Mouse (Mus musculus) liver, embryonic 13.5 days (tissue): ENCODE results near the gene Fbxl2. TPM values are rescaled to one million over a fixed set of nuclear protein-coding genes. Genes with fewer than 3 reads are reported as not detected.

Source experiments
- ATAC-seq: fragments of 200-750 bp; cut with Nextera tagmentation; 2 replicates; pipeline ENCODE4 v1.8.0; 2017; ENCODE audit warnings: low read depth, mild to moderate bottlenecking, moderate number of reproducible peaks, moderate library complexity
- DNase-seq: peaks from one replicate; pipeline ENCODE4 v3.0.0; 2022
- H3K27ac ChIP-seq: fragments of 300-500 bp; sonication (generic); 2 replicates; pipeline ENCODE4 v1.5.1; 2015; ENCODE audit warnings: moderate library complexity, mild to moderate bottlenecking, inconsistent platforms
- H3K27me3 ChIP-seq: fragments of 300-500 bp; sonication (generic); 2 replicates; pipeline ENCODE4 v1.6.1; 2015; ENCODE audit warnings: mild to moderate bottlenecking, inconsistent platforms
- H3K36me3 ChIP-seq: fragments of 300-500 bp; sonication (generic); 2 replicates; pipeline ENCODE4 v1.6.1; 2015; ENCODE audit warnings: mild to moderate bottlenecking, inconsistent platforms
- H3K4me1 ChIP-seq: fragments of 300-500 bp; sonication (generic); replicated peaks from 2 replicates; pipeline ENCODE4 v1.6.1; 2015; ENCODE audit warnings: inconsistent platforms
- H3K4me2 ChIP-seq: fragments of 300-500 bp; sonication (generic); 2 replicates; pipeline ENCODE4 v1.6.1; 2015; ENCODE audit warnings: inconsistent platforms, mild to moderate bottlenecking, moderate library complexity
- H3K4me3 ChIP-seq: fragments of 300-500 bp; sonication (generic); replicated peaks from 2 replicates; pipeline ENCODE4 v1.5.1; 2015; ENCODE audit warnings: mild to moderate bottlenecking, inconsistent platforms
- H3K9ac ChIP-seq: fragments of 300-500 bp; sonication (generic); 2 replicates; pipeline ENCODE4 v1.6.1; 2015; ENCODE audit warnings: mild to moderate bottlenecking, inconsistent platforms
- H3K9me3 ChIP-seq: fragments of 300-500 bp; sonication (generic); replicated peaks from 2 replicates; pipeline ENCODE4 v1.6.1; 2016; ENCODE audit warnings: inconsistent platforms
- WGBS: fragments of 180-500 bp; shearing (Covaris S2); methylation state at CpG from one replicate; pipeline ENCODE4 v1.1.7; 2015; ENCODE audit not compliant: insufficient replicate concordance; 5-methylcytosine and 5-hydroxymethylcytosine counted together
- polyA plus RNA-seq: library from polyadenylated mRNA; unstranded; fragments of >200 nt; fragmentation: Nextera tagmentation; extraction: Ambion mirVana; gene quantifications from 2 replicates; pipeline ENCODE4 v1.2.1, GENCODE M21; 2015

Fbxl2 gene
- polyA plus RNA-seq, 1 experiment from 2014 or later, result 0.80 TPM

- no peak overlapping the region for H3K4me2 ChIP-seq
- H3K4me3 ChIP-seq, result no peak overlapping the region
- no peak overlapping the region for H3K9ac ChIP-seq
- peaks cover 20% of the 10 kb centered on the region for H3K27me3 ChIP-seq
- no peaks in the 10 kb centered on the region for H3K36me3 ChIP-seq
- H3K27ac ChIP-seq, result no peak overlapping the region
- no peaks in the 10 kb centered on the region for H3K4me1 ChIP-seq
- no peaks in the 10 kb centered on the region for H3K9me3 ChIP-seq
- WGBS, result 64% methylated on average over 4 of the region's 4 CpGs
- ATAC-seq, result no peak
- no peak for DNase-seq
Observed at GRCm38 (mm10) chr9:114052031-114052430, 6.0 kb upstream of the Fbxl2 start.

DNA sequence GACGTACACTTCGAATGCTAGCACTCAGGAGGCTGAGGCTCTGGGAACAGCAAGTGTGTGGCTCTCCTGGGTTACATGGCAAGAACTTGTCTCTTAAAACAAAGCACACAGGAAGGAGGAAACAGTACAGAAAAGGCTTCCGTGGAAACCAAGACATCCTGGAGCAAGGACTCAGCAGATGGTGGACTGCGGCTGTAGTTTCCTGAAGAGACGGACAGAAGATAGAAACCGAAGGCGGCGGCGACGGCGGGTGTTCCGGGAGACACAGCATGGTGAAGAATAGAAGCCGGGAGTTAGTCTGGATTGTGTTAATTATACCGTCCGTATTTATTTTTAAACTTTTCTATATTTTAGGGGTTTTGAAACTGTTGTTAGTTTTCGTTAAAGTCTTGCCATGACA lies 4.8 kb upstream of the Fbxl2 start:
- Histone ChIP-seq H3K4me1 (no peaks in the 10 kb centered on the region), H3K4me2 (no peak overlapping the region)
- 75% methylated on average over 16 of the region's 16 CpGs for WGBS

GRCm38 (mm10) chr9:114050106-114050505 lies 4.1 kb upstream of the Fbxl2 start:
- DNase-seq (no peak), ATAC-seq (no peak)
- no peak overlapping the region for H3K9ac ChIP-seq
- H3K9me3 ChIP-seq, result no peaks in the 10 kb centered on the region
- WGBS, result 67% methylated on average over 7 of the region's 7 CpGs
- peaks cover under 1% of the 10 kb centered on the region for H3K27me3 ChIP-seq
- H3K4me3 ChIP-seq, result no peak overlapping the region
- no peaks in the 10 kb centered on the region for H3K4me1 ChIP-seq
- no peak overlapping the region for H3K4me2 ChIP-seq
- no peak overlapping the region for H3K27ac ChIP-seq
- no peaks in the 10 kb centered on the region for H3K36me3 ChIP-seq

More for the DNA sequence above, 4.8 kb upstream of the Fbxl2 start:
- ATAC-seq, result no peak
- Histone ChIP-seq H3K4me3 (no peak overlapping the region), H3K36me3 (no peaks in the 10 kb centered on the region), H3K9me3 (no peaks in the 10 kb centered on the region), H3K27ac (no peak overlapping the region), H3K9ac (no peak overlapping the region), H3K27me3 (peaks cover 8% of the 10 kb centered on the region)
- no peak for DNase-seq

GRCm38 (mm10) chr9:114046676-114047075 lies 685 bp upstream of the Fbxl2 start:
- Histone ChIP-seq H3K4me2 (no peak overlapping the region), H3K4me3 (no peak overlapping the region), H3K27me3 (no peaks in the 10 kb centered on the region), H3K9ac (no peak overlapping the region), H3K27ac (no peak overlapping the region), H3K9me3 (no peaks in the 10 kb centered on the region), H3K36me3 (no peaks in the 10 kb centered on the region), H3K4me1 (no peaks in the 10 kb centered on the region)
- WGBS, result 67% methylated on average over 7 of the region's 7 CpGs
- ATAC-seq (no peak), DNase-seq (no peak)

DNA sequence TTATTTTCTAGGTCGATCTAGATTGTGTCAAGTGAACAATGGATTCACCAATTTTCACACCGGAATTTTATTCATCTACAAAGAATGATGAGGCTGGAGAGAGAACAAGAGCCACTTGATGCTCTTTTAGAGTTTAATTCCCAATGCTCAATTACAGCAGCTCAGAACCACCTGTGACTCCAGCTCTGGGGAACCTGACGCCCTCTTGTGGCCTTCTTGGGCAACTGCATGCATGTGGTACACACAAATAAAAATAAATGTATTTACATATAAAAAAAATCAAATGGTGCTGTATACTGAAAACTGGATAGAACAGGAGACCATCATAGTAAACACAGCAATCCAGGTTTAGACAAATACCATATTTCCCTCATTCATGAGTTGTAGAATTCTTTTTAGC lies 1.5 kb downstream of the Fbxl2 start:
- H3K9me3 ChIP-seq, result no peaks in the 10 kb centered on the region
- DNase-seq (no peak), ATAC-seq (no peak)
- H3K4me2 ChIP-seq, result no peak overlapping the region
- H3K36me3 ChIP-seq, result no peaks in the 10 kb centered on the region
- H3K9ac ChIP-seq, result no peak overlapping the region
- WGBS, result 43% methylated on average over 3 of the region's 3 CpGs
- no peaks in the 10 kb centered on the region for H3K4me1 ChIP-seq
- no peak overlapping the region for H3K4me3 ChIP-seq
- H3K27ac ChIP-seq, result no peak overlapping the region
- no peaks in the 10 kb centered on the region for H3K27me3 ChIP-seq

DNA sequence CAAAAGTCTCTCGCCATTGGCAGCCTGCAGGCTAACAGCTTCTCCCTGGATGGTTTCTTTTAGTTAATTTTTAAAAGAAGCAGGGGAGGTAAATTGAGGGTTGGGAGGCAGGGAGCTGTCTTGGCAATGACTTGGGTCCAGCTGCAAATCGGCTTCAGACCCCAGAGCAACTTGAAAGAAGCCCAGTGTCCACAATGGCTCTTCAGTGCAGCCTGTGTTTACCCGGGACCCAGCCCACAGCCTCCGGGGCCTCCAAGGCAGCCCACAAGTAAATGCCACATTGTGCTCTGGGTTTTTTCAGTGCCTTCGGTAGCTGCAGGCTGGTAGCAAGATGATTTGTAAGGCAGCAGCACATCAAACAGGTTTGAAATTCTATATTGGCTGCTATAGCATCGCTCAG lies 3.5 kb downstream of the Fbxl2 start:
- DNase-seq, result no peak
- Histone ChIP-seq H3K27ac (no peak overlapping the region), H3K4me1 (no peaks in the 10 kb centered on the region), H3K9ac (no peak overlapping the region), H3K27me3 (no peaks in the 10 kb centered on the region), H3K4me2 (no peak overlapping the region), H3K4me3 (no peak overlapping the region), H3K9me3 (no peaks in the 10 kb centered on the region), H3K36me3 (no peaks in the 10 kb centered on the region)
- WGBS, result 56% methylated on average over 6 of the region's 6 CpGs
- no peak for ATAC-seq

- ATAC-seq, result no peak
- Histone ChIP-seq H3K4me2 (no peak overlapping the region), H3K4me1 (no peaks in the 10 kb centered on the region), H3K4me3 (no peak overlapping the region), H3K27ac (no peak overlapping the region), H3K9me3 (no peaks in the 10 kb centered on the region), H3K27me3 (no peaks in the 10 kb centered on the region), H3K36me3 (no peaks in the 10 kb centered on the region), H3K9ac (no peak overlapping the region)
- WGBS, result 58% methylated on average over 4 of the region's 4 CpGs
- no peak for DNase-seq
Observed at GRCm38 (mm10) chr9:114040945-114041344, 5.0 kb downstream of the Fbxl2 start.

- ATAC-seq (peak; percentile 95), DNase-seq (peak; percentile 82)
- Histone ChIP-seq H3K4me3 (peak overlapping the region; percentile 66), H3K9ac (peak overlapping the region; percentile 56), H3K4me2 (peak overlapping the region; percentile 88), H3K27me3 (peaks cover 37% of the 10 kb centered on the region), H3K36me3 (no peaks in the 10 kb centered on the region), H3K27ac (no peak overlapping the region), H3K4me1 (peaks cover 17% of the 10 kb centered on the region), H3K9me3 (no peaks in the 10 kb centered on the region)
- 1% methylated on average over 52 of the region's 52 CpGs for WGBS
Observed at GRCm38 (mm10) chr9:114026261-114026934, 19.6 kb downstream of the Fbxl2 start.

DNA sequence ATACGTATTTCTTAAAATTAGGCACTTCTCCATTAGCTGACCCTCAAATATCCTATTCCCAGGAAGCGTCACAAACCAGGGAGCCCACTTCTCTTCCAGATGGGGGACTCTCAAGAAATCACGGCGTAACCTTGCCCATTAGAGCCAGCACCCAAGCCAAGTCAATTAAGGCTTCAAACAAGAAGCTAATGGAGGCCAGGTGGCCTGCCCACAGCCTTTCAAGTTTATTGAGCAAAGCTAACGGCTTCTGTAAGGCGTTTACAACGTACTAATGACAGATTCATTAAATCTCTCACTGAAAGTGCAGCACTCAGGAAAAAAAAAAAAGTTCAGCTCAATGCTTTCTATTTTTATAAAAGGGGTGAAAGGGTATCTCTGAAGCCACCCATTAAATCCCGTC lies 20.1 kb downstream of the Fbxl2 start:
- no peaks in the 10 kb centered on the region for H3K36me3 ChIP-seq
- peak overlapping the region; percentile 66 for H3K4me3 ChIP-seq
- H3K4me1 ChIP-seq, result peaks cover 17% of the 10 kb centered on the region
- H3K9ac ChIP-seq, result peak overlapping the region; percentile 56; the same call in 1 of the 2 replicates
- 19% methylated on average over 8 of the region's 8 CpGs for WGBS
- H3K27ac ChIP-seq, result no peak overlapping the region
- peaks cover 37% of the 10 kb centered on the region for H3K27me3 ChIP-seq
- no peaks in the 10 kb centered on the region for H3K9me3 ChIP-seq
- H3K4me2 ChIP-seq, result peak overlapping the region; percentile 88
- DNase-seq (no peak), ATAC-seq (no peak)

DNA sequence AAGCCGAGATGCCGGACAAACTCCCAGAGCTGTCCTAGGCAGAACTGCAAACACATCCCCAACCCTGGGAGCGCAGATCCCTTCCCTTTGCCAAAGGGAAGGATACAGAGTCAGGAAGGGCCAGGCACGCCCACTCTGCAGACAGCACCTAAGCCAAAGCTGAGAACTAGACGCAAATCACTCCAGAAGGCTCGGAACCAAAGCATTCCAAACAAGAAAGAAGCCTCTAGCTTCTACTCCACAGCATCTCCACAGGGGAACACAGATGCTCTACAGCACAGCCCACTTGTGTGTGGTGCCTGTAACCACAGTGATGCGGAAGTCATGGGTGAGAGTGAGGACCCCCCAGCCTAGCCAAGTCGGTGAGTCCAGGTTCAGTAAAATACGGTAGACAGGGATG lies 20.8 kb downstream of the Fbxl2 start:
- no peak overlapping the region for H3K4me2 ChIP-seq
- DNase-seq (no peak), ATAC-seq (no peak)
- H3K4me3 ChIP-seq, result no peak overlapping the region
- H3K36me3 ChIP-seq, result no peaks in the 10 kb centered on the region
- H3K27me3 ChIP-seq, result peaks cover 37% of the 10 kb centered on the region
- no peak overlapping the region for H3K27ac ChIP-seq
- no peak overlapping the region for H3K9ac ChIP-seq
- H3K4me1 ChIP-seq, result peaks cover 17% of the 10 kb centered on the region
- 42% methylated on average over 9 of the region's 9 CpGs for WGBS
- H3K9me3 ChIP-seq, result no peaks in the 10 kb centered on the region

DNA sequence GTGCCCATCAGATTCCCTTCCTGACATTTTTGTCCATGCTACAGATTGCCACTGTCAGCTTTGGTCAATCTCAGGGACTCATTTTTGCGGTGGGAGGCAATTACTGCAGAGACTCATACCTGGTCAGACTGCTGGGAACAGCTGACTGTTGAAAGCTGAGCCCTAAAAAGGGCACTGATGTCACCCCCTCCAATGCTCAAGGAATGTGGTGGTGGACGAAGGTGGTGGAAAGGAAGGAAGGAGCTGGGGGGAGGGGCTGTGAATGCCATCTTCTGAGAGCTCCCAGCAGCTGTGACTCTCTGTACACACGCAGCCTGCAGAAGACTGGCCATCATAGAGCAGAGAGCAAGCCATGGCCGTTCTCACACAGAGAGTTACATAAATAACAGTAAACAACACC lies 23.9 kb downstream of the Fbxl2 start:
- Histone ChIP-seq H3K27me3 (peaks cover 32% of the 10 kb centered on the region), H3K36me3 (no peaks in the 10 kb centered on the region), H3K27ac (no peak overlapping the region), H3K4me3 (no peak overlapping the region), H3K9me3 (no peaks in the 10 kb centered on the region), H3K4me2 (no peak overlapping the region), H3K9ac (no peak overlapping the region), H3K4me1 (peaks cover 17% of the 10 kb centered on the region)
- DNase-seq (no peak), ATAC-seq (no peak)
- WGBS, result 41% methylated on average over 4 of the region's 4 CpGs

DNA sequence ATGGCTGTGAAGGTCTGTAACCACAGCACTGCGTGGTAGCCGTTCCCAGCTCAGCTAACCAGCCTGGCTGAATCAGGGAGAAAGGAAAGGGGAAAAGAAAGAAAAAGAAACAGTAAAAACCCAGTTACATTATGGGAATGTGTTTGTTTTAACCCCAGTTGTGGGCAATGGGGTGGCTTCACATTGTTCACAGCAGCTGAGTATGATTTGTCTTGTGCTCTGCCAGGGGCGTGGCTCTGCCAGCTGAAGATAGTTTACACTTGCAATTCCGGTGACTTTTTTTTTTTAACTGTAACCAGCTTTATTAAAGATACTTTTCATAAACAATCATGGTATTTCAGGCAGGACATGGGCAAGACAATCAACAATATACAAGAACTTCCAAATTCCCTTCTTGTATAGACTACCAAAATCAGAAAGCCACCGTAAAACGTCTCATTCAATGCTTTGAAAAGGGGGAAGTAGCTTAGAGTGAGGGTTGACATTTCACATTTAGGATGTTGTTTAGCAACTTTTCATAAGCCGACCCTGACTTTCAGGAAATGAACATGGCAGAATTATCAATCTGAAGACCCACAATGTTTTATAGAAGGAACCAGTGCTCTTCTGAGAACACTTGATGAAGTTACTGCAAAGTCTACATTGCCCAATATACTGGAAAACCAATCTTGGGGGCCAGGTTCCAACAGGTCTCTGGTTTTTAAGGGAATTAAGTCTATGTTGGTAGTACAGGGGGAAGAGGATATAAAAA lies 26.8 kb downstream of the Fbxl2 start:
- DNase-seq (no peak), ATAC-seq (no peak)
- H3K4me1 ChIP-seq, result peaks cover 7% of the 10 kb centered on the region
- H3K36me3 ChIP-seq, result no peaks in the 10 kb centered on the region
- no peak overlapping the region for H3K4me2 ChIP-seq
- H3K4me3 ChIP-seq, result no peak overlapping the region
- no peak overlapping the region for H3K9ac ChIP-seq
- no peak overlapping the region for H3K27ac ChIP-seq
- H3K27me3 ChIP-seq, result peaks cover 9% of the 10 kb centered on the region
- no peaks in the 10 kb centered on the region for H3K9me3 ChIP-seq
- WGBS, result 46% methylated on average over 7 of the region's 7 CpGs
